Mouse (Mus musculus) yolk sac, embryonic 10.5 days (tissue): ENCODE measurements at regions not wholly inside any gene's neighbourhood (a gene's known extent, or its start where the extent isn't known, plus 50 kb on each side); places are given as distances from the start of the nearest gene placed in this dataset.

Experiments used
- DNase-seq: peaks from one replicate; pipeline ENCODE4 v3.0.0-alpha.2; 2017; ENCODE audit warnings: low spot score

GRCm38 (mm10) chr4:55937833-55938232 lies 405.6 kb upstream of the Klf4 start:
- no peak for DNase-seq

- no peak for DNase-seq
Observed at GRCm38 (mm10) chr4:55929141-55929782, 397.0 kb upstream of the Klf4 start.

DNA sequence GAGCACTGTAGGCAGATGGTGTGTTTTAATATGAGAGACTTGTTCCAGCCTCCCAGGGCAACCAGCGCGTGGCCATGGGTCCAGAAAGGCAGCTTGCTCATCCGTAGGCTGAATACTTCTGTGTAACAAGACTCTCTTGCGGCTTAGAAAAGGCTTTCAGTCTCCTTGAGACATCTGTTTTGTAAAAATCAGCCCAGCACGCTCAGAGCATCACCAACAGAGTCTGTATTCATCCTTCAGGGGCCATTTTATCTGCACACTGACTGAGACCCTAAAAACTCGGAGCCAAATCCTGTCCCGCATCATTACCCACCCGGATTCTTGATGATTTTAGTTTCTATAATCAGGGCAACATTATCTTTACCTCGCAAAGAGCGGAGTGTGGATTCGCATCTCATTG lies 396.4 kb upstream of the Klf4 start:
- DNase-seq, result no peak

DNA sequence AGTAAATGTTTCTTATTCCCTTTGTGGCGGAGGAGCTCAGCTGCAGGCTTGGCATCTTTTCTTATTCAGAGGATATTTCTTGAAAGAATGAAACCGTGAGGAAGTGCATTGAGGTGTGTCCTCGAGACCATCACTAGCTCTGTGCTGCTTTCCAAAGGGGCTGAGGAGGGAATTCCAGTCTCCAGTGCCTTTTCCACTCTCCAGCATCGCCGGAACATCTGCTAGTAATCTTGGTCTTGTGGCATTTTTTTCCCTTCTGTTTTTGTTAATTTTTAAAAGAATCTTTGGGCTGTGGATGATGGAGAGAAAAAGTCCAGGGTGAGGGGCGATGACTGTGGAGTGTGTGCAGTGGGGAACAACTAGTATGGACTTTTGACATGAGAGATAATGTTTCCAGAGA lies 395.9 kb upstream of the Klf4 start:
- DNase-seq, result no peak

DNA sequence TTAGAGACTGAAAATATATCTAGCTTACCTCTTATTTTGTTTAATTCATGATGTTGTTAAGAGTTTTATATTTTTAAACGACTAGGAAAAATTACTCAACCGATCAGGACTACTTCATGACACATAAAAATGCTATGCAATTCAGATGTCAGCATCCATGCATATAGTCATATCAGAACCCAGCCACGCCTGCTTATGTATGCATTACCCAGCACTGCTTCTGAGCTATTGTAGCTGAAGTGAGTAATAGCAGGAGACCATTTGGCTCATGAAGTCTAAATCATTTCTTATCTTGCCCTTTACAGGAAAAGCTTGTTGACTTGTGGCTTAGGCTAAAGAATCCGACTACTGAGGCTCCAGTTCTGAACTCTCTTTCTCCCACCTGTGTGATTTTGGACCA lies 395.1 kb upstream of the Klf4 start:
- no peak for DNase-seq

- DNase-seq, result no peak
Observed at GRCm38 (mm10) chr4:55924974-55925373, 392.7 kb upstream of the Klf4 start.

- DNase-seq, result no peak
Observed at GRCm38 (mm10) chr4:55921217-55921616, 389.0 kb upstream of the Klf4 start.

GRCm38 (mm10) chr4:55894116-55894885 lies 362.0 kb upstream of the Klf4 start:
- peak; percentile 25 for DNase-seq

DNA sequence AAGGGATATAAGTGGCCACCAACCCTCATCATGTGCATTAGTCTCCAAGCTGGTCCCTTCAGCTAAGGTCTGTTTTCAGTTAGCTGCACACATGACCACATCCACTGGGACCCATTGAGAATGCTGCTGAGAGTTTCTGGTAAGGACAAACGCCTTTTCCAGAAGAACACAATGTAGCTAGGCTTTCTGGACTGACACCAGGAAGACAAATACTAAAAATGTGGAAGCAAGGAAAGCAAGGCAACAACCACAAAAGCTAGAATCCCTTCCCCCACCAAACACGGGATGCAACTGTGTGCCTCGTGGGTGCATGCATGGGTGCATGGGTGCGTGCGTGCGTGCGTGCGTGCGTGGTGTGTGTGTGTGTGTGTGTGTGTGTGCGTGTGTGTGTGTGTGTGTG lies 359.4 kb upstream of the Klf4 start:
- DNase-seq, result no peak

DNA sequence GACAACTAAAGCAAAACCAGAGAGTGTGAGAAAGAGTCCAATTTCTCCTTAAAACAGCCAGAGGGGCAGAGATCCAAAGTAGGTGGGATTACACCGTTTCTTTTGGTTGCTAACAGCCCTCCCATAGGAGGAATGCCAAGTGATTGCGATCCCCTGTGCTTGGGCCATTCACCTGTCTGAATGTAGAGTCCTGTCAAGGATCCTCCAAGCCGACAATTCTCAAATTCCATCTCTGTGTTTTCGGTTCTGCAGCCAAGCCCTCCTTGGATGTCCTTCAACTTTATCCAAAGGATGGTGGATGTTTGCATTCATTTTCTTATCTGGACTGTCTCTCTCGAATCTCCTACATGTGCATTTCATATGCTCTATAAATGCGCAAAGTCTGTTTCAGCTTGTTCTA lies 355.3 kb upstream of the Klf4 start:
- DNase-seq, result no peak

DNA sequence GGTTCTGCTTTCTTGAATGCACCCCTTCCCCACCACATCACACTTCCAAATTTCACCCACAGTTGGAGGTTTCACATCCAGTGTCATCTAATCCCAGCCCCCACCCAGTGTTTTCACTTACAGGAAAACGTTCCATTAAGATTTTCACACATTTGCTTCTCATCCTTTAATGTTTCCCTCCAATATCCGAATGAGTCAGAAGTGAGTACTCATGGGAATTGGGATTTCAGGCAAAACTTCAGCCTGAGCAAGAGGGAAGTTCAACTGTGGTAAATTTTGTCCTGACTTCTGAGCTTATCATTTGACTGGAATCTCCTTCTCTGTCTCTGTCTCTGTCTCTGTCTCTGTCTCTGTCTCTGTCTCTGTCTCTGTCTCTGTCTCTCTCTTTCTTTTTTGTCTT lies 350.3 kb upstream of the Klf4 start:
- DNase-seq, result no peak

DNA sequence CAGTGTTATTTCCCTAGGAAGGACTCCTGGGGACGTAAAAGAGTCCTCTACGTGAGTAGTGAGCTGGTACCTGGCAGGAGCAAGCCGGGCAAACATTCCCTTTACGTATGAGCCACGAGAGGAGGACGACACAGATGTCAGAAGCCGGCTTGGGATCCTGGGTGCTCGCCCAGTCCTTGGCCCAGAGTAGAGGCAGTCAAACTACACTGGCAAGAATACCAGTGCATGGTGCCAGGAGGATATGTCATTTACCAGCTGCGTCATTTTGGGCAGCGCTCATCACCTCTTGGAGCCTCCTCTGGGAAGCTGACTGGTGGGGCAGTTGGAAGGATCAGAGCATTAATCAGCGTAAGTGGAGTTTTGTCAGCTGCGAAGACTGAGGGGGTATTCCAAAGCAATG lies 343.0 kb upstream of the Klf4 start:
- no peak for DNase-seq

DNA sequence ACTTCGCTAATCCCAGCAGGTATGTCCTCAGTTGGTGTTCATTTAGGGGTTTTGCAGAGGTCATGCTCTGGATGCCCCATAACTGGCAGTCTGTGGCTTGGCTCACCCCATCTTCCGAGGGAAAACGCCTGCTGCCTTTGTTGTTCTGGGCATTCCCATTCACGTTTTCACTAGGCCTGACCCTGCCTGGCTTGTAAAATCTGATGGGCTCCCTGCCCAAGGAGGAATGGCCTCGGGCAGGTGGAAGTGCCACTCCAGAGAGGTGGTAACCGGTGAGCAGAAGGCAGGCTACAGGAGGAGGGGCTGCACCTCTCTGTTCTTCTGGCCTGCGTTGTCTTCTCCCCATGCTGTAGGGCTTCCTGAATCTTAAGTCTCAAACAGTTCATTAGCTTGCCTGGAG lies 342.6 kb upstream of the Klf4 start:
- no peak for DNase-seq

DNA sequence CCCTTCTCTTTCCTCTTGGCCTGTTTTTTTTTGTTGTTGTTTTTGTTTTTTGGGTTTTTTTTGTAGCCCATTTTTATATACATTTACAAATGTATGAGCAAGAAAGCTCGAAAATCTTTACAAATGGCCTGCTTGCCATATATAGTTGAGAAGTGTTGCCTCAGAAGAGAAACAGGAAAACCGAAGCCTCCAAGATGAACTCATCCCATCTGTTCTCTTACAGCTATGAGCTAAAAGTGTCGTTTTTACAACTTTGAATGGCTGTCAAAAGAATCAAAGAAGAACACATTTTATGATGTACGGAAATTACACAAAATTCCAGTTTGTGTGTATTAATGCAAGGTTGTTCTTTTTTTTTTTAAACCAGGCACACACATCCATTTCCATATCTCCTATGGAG lies 342.0 kb upstream of the Klf4 start:
- no peak for DNase-seq

DNA sequence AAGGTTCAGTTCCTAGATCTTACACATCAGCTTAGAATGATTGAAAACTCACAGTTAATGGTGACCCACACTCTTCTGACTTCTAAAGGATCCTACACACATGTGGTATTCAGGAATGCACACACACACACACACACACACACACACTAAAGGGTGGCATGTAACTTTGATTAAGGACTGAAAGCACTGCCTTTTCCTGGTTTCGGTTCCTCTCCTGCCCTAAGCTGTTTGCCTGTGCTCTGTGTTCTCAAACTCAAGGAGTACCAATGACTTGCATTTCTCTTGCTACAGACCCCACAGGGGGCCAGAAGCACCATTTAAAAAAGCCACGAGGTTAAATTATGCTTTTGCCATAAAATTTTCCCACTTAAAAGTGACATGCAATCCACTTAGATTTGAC lies 327.8 kb upstream of the Klf4 start:
- DNase-seq, result no peak

DNA sequence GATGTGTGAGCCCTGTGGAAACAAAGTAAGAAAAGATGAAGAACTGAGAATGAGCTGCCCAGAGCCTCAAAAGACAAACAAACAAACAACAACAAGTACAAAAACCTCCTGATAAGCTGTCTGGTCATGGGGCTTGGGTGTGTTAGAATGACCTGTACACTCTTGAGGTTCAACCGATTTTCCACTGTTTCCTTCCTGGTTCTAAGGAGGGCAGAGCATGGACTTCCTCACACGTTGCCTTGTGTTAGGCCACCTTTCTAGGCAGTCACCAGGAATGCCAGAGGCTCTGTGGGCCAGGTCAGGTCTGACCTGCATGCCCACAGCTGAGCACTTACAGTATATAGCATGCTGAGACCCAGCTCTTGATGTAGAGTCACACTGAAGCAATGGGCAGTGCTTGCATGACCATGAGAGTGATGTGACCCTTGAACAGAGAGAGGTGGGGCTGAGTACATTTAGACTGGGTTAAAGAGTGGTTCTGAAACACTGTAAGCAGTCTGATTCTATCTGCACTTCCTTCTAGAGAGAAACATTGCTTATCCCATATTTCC lies 327.0 kb upstream of the Klf4 start:
- no peak for DNase-seq

DNA sequence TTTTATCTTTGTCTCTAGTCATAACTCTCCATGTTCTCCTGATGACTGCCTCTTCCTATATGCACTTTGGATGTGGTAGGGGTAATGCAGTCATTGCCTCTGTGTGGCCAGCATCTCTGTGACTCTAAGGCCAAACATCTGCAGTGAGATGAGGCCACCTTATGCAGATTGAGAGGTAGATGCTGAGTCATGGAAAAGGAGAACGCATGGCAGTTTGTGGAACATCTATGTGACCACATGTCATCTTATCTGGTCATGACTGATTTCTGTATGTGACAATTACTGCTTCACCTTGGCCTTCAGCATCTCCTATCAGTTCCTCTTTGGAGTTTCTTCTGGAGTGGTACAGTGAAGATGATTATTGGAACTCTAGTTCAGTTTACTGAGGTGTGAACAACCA lies 319.2 kb upstream of the Klf4 start:
- no peak for DNase-seq

DNA sequence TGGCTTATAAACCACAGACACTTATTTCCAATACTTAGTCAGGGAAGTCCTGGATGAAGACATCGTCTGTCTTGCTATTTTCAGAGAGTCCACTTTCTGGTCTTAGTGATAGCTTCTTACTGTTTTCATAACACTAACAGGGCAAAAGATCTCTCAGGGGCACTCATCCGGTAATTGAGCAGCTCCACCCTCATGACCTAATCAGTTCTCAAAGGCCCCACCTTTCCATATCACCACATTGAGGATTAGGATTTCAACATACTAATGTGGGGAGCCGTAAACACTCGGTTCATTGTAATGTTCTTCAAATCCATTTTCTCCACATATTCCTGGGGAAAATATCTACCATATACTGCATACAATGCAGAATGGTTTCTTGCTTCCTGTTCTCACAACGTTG lies 318.8 kb upstream of the Klf4 start:
- no peak for DNase-seq

GRCm38 (mm10) chr4:55843727-55844401 lies 311.6 kb upstream of the Klf4 start:
- DNase-seq, result peak; percentile 13

DNA sequence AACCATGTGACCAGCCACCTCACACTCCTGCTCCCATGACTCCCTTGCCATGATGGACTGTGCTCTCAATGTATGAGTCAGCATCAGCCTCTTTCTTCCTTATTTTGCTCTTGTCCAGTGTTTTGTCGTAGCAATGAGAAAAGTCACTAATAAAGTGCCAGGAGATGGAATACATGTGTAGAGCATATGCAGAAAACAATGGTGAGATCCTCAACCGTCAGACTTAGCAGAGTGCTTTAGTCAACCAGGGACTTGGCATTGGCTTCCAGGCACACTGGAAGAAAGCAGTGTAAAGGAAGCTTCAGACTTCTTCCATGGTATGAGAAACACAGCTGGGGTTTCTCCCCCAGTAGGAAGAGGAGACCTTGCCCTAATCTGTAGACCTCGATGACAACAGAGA lies 306.3 kb upstream of the Klf4 start:
- DNase-seq, result no peak

- no peak for DNase-seq
Observed at GRCm38 (mm10) chr4:55824047-55824760, 291.9 kb upstream of the Klf4 start.

DNA sequence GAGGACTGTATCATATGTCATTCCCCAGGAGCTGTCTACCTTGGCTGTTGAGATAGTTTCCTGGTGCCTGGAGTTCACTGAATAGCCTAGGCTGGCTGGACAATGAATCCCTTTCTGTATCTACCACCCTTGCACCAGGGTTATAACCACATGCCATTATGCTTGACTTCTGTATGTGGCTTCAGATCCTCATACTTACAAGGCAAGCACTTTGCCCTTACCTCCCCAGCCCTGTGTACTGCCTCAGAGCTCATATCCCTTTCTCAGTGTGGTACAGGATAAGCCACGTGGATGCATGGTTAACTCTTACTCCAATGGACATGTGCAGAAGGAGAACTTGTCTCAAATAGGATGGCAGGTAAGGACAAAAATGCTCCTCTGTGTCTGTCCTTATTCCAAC lies 291.3 kb upstream of the Klf4 start:
- no peak for DNase-seq
